In genomic region chr5:114155168-114155933, GRCm38 (mm10) we compare ENCODE assay signal across 10 mouse cellular contexts. TPM values are rescaled to one million over a fixed set of nuclear protein-coding genes. Genes with fewer than 3 reads are reported as not detected.
DNase-seq lines count a peak whose midpoint lies in the region; ATAC-seq and TF ChIP-seq lines count a peak whose summit lies in the region.
"Had no signal": no experiment of that assay in that cellular context is flagged by ENCODE, and none has a peak within 500 bp of the region (broad histone marks: within the 10 kb centered on the region; RNA-seq: fewer than 3 reads in every experiment).

No protein-coding gene starts in this region.

- H3K4me2 ChIP-seq in stomach, postnatal 0 days (replicated peaks; ENCODE audit: low read depth), result no peak overlapping the region
- H3K4me2 ChIP-seq: liver, embryonic 15.5 days had no signal

- peak; percentile 57 to 67 for DNase-seq in cerebellum, postnatal 10 days
- no peak for DNase-seq in cerebellum, adult 18-20 months
- peak; percentile 93 for DNase-seq in liver, adult 2 months (ENCODE audit: extremely low read depth, low read depth, low spot score)
- no peak for DNase-seq in liver
- peak; percentile 60 to 85 for DNase-seq in kidney, postnatal 25 days
- DNase-seq in stomach, postnatal 0 days (ENCODE audit: low spot score), result peak; percentile 64
- DNase-seq in cerebellum, adult 8-10 months, result no peak
- DNase-seq: thymus, postnatal 25 days had no signal

- peaks cover 27% of the 10 kb centered on the region for H3K4me1 ChIP-seq in liver, adult 2 months (ENCODE audit: control insufficient read depth, insufficient read depth, low read length)
- H3K4me1 ChIP-seq in stomach, postnatal 0 days (replicated peaks; ENCODE audit: control insufficient read depth, insufficient read depth), result no peaks in the 10 kb centered on the region

- H3K79me2 ChIP-seq in liver, adult 2 months (ENCODE audit: control insufficient read depth, insufficient read depth, low read length), result peaks cover 13% of the 10 kb centered on the region; the same call in 1 of the 2 replicates

- peak overlapping the region; percentile 92 for H3K27ac ChIP-seq in liver, adult 2 months (replicated peaks; ENCODE audit: insufficient read depth, low read depth, low read length)
- no peak overlapping the region; the same call in 1 of the 2 replicates for H3K27ac ChIP-seq in stomach, postnatal 0 days (replicated peaks)
- H3K27ac ChIP-seq: liver, embryonic 15.5 days had no signal

- H3K4me3 ChIP-seq in liver, adult 2 months (ENCODE audit: insufficient read depth, low read depth, low read length), result peak overlapping the region; percentile 68
- H3K4me3 ChIP-seq in stomach, postnatal 0 days (ENCODE audit: low read depth, low read length), result no peak overlapping the region
- H3K4me3 ChIP-seq: liver, embryonic 15.5 days had no signal

- no peaks in the 10 kb centered on the region; the same call in 1 of the 2 replicates for H3K36me3 ChIP-seq in liver, adult 2 months (ENCODE audit: control insufficient read depth, insufficient read depth, low read length)
- no peaks in the 10 kb centered on the region for H3K36me3 ChIP-seq in stomach, postnatal 0 days (ENCODE audit: control insufficient read depth, insufficient read depth, low read length)
- H3K36me3 ChIP-seq: liver, embryonic 15.5 days had no signal

- peak; percentile 44; the same call in 1 of the 2 replicates for TF ChIP-seq POLR2A in liver, adult 2 months (IDR thresholded peaks at IDR 0.05; ENCODE audit: extremely low read depth, insufficient read depth, low read length)

- ATAC-seq in stomach, postnatal 0 days (ENCODE audit: low FRiP score, low TSS enrichment), result peak; percentile 73
- ATAC-seq in erythroblast, adult 5-6 weeks (replicated peaks; ENCODE audit: low FRiP score, poor library complexity, severe bottlenecking), result no peak

- no peak for TF ChIP-seq CTCF in liver, adult 2 months (IDR thresholded peaks at IDR 0.05; ENCODE audit: low read depth, low read length)
- no peak for TF ChIP-seq CTCF in stomach, postnatal 0 days (IDR thresholded peaks at IDR 0.05; ENCODE audit: low read depth)

- 21% methylated on average over 9 of the region's 9 CpGs for WGBS in liver, adult 2 months
- 56% methylated on average over 9 of the region's 9 CpGs for WGBS in stomach, postnatal 0 days

- no peaks in the 10 kb centered on the region for H3K27me3 ChIP-seq in liver, adult 2 months (ENCODE audit: control insufficient read depth, insufficient read depth, low read length)
- no peaks in the 10 kb centered on the region for H3K27me3 ChIP-seq in stomach, postnatal 0 days (ENCODE audit: control insufficient read depth, insufficient read depth, low read length)
- H3K27me3 ChIP-seq: liver, embryonic 15.5 days had no signal

- H3K9me3 ChIP-seq in stomach, postnatal 0 days (ENCODE audit: control insufficient read depth, low read length), result no peaks in the 10 kb centered on the region
- H3K9me3 ChIP-seq: liver, embryonic 15.5 days had no signal

- TF ChIP-seq EP300 in stomach, postnatal 0 days (optimal IDR thresholded peaks at IDR 0.05), result no peak

- H3K9ac ChIP-seq in liver, adult 2 months (ENCODE audit: low read depth, low read length), result peak overlapping the region; percentile 74
- no peak overlapping the region for H3K9ac ChIP-seq in stomach, postnatal 0 days (ENCODE audit: low read length)
- H3K9ac ChIP-seq: liver, embryonic 15.5 days had no signal

RNA-seq across cellular contexts. Expression of gene Acacb, which starts 9.0 kb away (rescaled TPM):
- 26.8 and 39.4 TPM in 2 replicates for total RNA-seq in liver, adult 2 months (2014; rRNA removed)
- polyA plus RNA-seq in liver, adult 2 months (2012; rRNA removed), result 27.9 and 45.8 TPM in 2 replicates
- polyA plus RNA-seq in stomach, postnatal 0 days (2015; fragmentation: Nextera tagmentation; extraction: Ambion mirVana), result 1.3 and 1.4 TPM in 2 replicates
- 0.21 TPM in 1 of 2 replicates, not detected in the other for total RNA-seq in erythroblast, adult 5-6 weeks (2015; ENCODE audit: low replicate concordance)
- 0.14 TPM in 1 of 2 replicates, not detected in the other for total RNA-seq in erythroblast, adult 5-6 weeks (2017; ENCODE audit: low replicate concordance)

RNA-seq across cellular contexts. Expression of gene Ung, which starts 25.2 kb away (rescaled TPM):
- total RNA-seq in liver, adult 2 months (2014; rRNA removed), result 2.4 and 4.6 TPM in 2 replicates
- 5.0 and 5.3 TPM in 2 replicates for polyA plus RNA-seq in liver, adult 2 months (2012; rRNA removed)
- 15.1 and 16.2 TPM in 2 replicates for polyA plus RNA-seq in stomach, postnatal 0 days (2015; fragmentation: Nextera tagmentation; extraction: Ambion mirVana)
- total RNA-seq in erythroblast, adult 5-6 weeks (2015; ENCODE audit: low replicate concordance), result 1.9 and 2.1 TPM in 2 replicates
- total RNA-seq in erythroblast, adult 5-6 weeks (2017; ENCODE audit: low replicate concordance), result 0.68 and 4.7 TPM in 2 replicates

RNA-seq across cellular contexts. Expression of gene Alkbh2, which starts 27.3 kb away (rescaled TPM):
- total RNA-seq in liver, adult 2 months (2014; rRNA removed), result 3.1 and 5.1 TPM in 2 replicates
- 7.0 and 10.1 TPM in 2 replicates for polyA plus RNA-seq in liver, adult 2 months (2012; rRNA removed)
- 6.2 and 6.9 TPM in 2 replicates for polyA plus RNA-seq in stomach, postnatal 0 days (2015; fragmentation: Nextera tagmentation; extraction: Ambion mirVana)
- total RNA-seq in erythroblast, adult 5-6 weeks (2015; ENCODE audit: low replicate concordance), result not detected in 2 replicates
- total RNA-seq in erythroblast, adult 5-6 weeks (2017; ENCODE audit: low replicate concordance), result 2.5 TPM in 1 of 2 replicates, not detected in the other

Comparison
In these comparisons a context has a peak if more than half of its experiments do, and no peak if none do; other contexts are left out.
1. DNase-seq: peak in cerebellum, postnatal 10 days (2 of 2), liver, adult 2 months (single experiment), kidney, postnatal 25 days (2 of 2) and stomach, postnatal 0 days (single experiment); none in cerebellum, adult 18-20 months (0 of 2), liver (single experiment) and cerebellum, adult 8-10 months (single experiment).
2. RNA of gene Acacb, which starts 9.0 kb away (total RNA-seq): 26.8 to 39.4 TPM in liver, adult 2 months; 0.14 to 0.21 TPM in erythroblast, adult 5-6 weeks; every median in the first group is over 10 times any median in the second.